Mouse (Mus musculus) T-helper 1 cell (primary cell): ENCODE data around the gene Trim72.

Source experiments
- in situ Hi-C: fragments of 300-600 bp; cut with MboI, MseI; formaldehyde crosslinking; loops from one replicate; pipeline ENCODE4 v1.15.1; 2025; ENCODE audit warnings: high pct_unique_total_duplicates

Trim72 gene

DNA sequence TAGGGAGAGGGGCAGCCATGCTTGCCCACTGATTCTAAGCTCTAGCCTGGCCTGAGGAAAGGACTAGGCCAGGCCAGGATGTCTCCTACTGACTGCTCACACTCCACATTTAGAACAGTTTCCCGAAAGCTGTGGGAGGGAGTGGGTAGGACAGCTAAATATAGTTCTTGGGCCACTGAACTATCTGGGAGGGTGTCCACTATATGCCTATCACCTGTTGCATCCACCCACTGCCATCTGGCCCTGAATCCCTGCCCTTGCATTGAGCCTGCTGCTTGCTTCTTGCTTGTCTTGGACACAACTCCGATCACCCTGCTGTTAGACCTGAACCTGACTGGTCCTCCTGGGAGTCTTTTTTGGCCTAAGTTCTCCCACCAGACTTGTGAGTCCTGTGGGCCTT lies at the start of gene Trim72:
Gene Trim72 (plus strand): TSS at position 262 of the 400 bp plus-strand sequence.
- in situ Hi-C loops: loop anchor here (10.0 kb wide), 1 partner anchor 201 kb away; the partner anchor contains the start of gene Cox6a2

DNA sequence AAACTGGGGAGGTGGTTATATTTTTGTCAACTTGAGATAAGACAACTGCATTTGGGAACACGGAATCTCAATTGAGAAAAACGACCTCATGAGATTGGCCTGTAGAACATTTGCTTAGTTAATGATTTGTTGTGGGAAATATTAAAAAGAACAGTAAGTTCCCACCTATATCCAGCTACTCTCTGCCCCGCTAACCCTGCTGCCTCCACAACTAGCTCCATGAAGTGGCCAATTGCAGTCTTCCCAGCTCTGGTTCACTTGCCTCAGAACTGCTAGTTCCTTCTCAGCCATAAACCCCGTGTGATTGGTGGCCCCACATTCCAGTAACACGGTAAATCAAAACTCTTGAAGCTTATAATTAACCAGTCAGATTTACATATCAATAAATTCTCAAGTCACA lies 44.4 kb upstream of the Trim72 start:
- in situ Hi-C loops: no loop called here

DNA sequence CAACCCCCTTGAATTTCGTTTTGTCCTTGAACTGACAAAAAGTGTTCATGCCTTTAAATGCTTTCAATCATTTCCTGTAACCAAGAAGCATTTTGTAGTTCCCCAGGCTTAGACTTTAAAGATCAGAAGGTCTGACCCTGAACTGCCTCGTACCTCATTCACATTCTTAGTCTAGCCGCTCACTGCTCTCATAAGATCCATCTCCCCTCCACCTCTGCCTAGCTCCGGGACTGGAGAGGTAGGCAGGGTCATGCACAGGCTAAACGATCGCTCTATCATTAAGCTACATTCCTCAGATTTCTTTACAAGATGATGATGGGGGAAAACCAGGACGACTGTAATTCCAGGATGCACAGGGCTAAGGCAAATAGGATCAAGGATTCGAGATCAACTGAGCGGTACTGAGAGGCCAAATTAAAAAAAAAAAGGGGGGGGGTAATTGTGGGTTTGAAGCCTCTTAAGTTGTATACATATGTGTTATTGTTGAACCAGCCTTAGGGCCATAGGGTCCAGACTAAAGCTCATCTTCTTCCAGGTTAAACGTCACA lies 37.3 kb upstream of the Trim72 start:
- in situ Hi-C loops: no loop called here

DNA sequence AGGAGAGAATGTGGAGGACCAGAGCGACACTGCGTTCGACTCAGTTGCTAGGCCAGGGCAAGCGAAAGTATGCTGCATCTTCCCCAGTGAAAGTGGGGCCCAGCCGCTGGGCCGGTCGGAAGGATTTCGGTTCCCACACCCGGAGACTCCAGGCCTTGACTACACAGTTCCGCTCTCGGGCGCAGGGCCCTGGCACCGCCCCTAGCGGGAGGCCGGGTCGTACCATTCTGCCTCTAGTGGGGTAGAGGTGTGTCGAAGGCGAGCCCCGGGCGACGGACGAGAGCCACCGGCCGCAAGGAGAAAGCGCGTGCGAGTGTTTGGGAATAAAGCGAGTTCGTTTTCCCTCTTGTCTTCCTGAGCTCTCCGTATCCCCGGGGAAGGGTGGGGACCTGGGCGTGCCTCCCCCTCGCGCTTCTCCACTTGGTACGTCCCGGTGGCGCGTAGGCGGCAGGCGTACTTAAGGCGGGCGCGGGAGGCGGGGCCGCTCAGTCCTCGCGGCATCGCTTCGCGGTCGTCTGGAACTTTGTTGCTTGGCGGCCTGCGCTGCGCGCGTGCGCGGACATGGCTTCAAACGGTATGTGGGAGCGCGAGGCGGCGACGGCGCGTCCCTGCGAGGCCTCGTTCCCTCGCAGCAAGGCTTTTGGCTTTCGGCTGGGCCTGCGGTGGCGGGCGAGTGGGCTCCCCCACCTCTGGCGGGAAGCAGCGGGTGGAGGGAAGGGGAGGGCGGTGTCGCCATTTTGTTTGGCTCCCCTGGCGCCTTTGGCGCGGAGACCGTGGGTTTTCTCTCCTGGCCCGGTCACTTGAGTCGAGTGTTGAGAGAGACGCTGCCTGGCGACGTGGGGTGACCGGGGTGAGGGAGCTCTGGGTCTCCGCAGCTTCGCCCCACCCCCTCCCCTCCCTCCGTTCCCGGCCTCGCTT lies 36.5 kb upstream of the Trim72 start, which contains the start of gene Fus:
Gene Fus (plus strand): TSS at position 454 of the 918 bp plus-strand sequence.
- in situ Hi-C loops: no loop called here

DNA sequence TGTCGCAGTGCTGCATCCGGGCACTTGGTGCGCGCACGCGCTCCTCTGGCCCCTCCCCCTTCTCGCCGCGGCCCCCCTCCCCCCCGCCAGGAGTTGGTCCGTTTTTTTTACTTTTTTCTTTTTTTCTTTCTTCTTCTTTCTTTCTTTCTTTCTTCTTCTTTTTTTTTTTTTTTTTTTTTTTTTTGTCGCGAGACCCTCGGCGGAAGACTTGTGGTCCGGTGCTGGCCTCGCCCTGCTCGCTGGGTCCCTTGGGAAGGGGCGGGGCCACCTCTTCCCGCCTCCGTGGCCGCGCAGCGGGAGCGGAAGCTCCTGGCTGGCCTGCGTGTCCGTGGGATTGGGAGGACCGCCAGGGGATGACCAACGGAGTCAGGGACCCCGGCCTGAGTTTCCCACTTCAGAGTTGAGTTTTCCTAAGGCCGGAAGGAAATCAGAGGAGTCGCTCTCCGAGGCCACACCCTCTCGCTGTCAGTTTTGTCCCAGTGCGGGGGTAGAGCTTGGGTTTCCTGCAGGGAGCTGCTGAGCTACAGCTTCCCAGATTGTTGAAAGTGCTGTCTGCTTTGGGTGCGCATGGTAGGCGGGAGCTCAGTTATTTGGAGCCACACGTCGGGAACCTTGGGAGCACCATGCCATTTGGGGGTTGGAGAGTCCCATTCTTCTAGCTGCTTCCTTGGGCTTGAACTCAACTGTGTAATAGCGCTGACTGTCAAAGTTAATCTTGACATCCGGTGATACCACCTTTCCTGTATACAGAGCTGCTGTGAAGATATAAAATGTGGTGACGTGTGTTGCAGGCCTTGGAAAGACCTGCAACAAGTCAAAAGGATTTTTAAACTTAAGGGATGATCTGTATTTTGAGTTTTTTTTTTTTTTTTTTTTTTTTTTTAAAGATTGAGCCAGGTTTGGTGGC lies 35.6 kb upstream of the Trim72 start:
- in situ Hi-C loops: no loop called here

DNA sequence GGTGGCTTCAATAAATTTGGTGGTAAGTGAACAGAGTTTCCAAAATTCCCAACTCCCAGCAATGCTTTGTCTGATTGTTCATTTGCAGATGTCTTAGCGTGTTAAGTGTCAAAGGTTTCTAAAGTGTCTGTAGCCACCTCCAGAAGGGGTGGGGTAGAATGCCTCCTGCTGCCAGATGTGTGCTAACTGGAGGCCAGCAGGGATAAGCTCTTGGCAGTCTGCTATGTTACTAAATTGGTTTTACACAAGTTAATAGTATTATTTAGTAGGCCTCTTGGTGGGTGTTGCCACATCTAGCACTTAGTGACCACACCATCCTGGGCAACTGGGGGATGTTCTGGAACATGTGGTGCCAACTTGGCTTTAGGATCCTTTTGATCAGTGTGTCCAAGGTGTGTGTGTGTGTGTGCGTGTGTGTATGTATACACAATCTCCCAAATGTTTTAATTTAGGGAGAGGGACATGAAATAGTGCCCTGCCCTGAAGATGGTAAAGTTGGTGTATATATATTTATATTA lies 29.3 kb upstream of the Trim72 start:
- in situ Hi-C loops: no loop called here

DNA sequence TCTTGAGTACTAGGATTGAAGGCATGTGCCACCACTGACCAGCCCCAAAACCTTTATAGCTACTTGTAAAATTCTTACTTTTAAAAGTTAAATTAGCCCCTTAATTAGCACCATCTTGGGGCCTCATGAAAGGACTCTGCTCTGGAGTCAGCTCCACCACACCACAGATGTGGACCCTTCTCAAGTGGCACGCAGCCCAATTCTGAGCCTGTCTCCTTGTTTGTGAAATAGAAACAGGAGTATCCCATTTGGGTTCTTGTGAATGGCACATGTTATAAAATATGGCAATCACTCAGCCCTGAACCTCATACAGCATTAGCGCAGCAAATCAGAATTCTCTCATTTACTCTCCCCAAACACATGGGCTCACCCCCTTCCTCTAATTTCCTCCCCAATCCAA lies 24.9 kb upstream of the Trim72 start:
- in situ Hi-C loops: no loop called here

DNA sequence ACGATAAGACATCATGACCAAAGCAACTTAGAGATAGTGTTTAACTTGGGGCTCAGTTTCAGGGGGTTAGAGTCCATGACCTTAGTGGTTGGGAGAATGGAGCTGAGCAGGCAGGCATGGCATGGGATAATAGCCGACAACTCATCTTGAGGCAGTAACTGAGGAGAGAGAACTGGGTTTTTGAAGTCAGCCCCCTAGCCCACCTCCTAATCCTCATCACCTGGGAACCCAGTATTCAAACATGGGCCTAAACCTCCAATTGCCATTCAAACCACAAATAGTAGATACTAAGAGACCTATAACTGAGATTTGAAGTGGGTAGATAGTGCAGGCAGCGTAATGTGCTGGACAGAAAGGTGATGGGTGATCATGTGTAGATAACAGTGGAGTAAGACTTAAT lies 23.1 kb upstream of the Trim72 start:
- in situ Hi-C loops: loop anchor here (5.0 kb wide), 1 partner anchor 453 kb away; no protein-coding TSS in a partner anchor

DNA sequence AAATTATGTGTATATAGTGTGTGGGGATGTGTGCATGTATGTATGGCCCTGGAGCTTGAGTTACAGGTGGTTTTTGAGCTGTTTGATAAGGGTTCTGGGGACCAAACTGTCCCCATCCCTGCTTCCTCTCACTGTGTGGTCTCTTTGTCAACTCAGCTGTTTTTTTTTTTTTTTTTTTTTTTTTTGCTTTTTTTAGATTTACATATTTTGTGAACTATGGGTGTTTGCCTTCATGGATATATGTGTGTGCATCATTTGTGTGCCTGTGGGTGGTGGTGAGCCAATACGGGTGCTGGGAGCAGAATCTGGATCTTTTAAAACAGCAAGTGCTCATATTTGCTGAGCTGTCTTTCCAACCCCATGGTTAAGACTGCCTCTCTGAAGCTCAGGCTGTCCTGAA lies 14.8 kb upstream of the Trim72 start:
- in situ Hi-C loops: no loop called here

DNA sequence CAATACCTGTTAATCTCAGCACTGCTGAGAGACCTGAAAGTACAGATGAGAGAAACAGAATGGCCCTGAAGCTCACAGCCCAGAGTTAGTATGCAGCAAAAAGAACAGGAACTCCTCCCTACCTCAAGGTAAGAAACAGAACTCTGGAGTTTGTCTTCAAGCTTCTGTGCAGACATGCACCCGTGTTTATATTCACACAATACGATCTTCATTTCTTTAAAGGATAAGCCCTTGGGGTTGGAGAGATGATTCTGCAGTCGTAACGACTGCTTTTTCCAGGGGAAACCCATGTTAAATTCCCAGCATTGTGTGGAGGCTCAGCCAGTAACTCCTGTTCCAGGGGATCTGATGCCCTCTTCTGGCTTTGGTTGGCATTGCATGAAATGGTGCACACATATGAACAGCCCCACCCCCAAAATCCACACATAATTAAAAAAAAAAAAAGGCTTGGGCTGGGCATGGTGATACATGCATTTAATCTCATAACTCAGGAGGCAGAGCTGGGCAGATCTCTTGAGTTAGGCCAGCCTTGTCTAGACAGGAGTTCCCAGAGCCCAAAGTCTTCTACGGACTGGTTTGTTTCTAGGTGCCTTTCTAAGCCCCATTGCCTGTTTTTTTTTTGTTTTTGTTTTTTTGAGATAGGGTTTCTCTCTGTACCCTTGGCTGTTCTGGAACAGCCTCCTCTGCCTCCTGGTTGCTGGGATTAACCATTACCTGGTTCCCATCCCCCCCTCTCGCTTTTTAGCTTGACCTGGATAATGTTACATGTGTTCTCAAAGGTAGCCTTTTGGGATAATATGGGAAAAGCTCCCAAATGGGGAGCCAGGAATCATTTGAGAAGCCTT lies 11.9 kb upstream of the Trim72 start:
- in situ Hi-C loops: no loop called here

DNA sequence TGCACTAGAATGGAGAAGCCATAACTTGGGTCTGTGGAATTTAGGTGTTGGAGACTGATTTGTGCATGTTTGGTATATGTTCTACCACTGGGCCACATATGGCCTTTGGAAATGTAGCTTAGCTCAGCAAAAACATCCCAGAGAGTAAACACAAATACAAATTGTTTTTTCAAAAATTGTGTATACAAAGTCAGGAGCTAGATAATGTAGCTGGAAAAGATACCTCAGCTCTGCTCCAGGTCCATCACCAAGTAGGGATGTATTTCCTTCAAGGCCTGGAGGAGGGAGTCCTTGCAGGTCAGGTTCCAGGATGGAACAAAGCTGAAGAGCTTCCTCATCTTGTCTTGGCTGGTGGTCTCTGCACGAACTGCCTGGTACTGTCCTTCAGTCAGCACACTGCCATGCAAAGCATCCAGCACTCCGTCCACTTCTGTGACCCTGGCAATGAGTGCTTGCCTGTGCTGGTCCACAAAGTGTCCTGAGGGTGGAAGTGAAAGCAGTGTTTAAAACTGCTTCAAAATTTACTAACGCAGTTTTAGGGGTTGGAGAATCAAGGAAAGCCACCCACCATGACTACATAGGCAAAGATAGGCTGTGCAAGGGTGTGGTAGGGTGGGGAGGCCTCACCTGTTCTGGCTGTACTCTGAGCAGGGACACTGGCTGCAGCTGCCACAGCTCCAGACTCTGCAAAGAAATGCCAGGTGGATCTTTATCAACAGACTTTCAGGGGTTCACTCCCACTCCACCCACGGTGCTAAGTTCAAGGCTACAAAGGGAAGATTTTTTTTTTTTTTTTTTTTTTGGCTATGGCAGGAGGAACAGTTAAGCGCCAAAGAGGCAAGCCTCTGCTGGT lies 11.0 kb upstream of the Trim72 start:
- in situ Hi-C loops: no loop called here

DNA sequence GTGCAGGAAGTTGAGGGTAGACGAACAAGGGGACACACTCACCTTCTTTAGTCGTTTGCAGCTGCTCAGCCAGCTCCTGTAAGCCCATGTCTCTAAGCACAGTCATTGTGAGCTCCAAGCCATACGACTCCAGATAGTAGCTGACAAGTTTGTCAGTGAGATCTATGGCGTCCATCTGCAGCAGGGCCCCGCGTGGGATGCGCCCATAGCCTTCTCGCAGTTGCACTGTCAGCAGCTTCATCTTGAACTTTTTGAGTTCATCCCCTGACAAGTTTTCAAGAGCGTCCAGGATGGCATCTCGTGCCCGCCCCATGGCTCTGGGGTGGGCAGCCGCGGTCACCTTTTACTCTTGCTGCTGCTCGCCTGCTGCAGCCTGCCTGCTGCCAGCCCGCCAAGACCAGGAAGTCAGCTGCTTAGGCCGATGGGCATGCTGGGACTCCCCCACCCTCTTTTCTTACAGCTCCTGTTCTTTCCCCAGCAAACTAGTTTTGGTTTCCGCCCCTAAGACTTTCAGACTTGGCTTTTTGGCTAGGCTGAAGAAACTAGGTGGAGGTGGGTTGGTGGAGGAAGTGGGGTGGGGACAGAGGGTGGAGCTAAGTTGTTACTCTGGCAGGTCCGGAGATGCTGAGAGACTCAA lies 10.3 kb upstream of the Trim72 start, which contains the start of gene Pycard:
Gene Pycard (minus strand): TSS at position 527 of the 637 bp plus-strand sequence.
- in situ Hi-C loops: no loop called here

DNA sequence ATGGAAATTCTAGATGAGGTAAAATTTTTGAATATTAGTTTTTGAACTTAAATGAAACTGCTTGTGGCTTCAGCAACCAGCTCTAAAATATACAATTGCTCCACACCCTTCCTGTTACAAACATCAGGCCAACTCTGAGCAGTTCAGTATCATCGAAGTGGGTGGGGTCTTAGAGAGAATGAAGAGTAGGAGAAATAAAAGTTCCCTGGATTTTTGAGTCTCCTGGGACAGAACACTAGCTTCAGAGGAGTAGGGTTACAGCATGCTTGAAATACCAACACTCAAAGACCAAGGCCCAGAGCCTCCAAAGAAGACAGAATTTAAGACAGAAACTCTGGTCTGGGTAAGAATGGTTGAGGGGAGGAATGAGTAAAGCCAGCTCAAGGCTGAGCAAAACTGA lies 4.3 kb upstream of the Trim72 start:
- in situ Hi-C loops: no loop called here

DNA sequence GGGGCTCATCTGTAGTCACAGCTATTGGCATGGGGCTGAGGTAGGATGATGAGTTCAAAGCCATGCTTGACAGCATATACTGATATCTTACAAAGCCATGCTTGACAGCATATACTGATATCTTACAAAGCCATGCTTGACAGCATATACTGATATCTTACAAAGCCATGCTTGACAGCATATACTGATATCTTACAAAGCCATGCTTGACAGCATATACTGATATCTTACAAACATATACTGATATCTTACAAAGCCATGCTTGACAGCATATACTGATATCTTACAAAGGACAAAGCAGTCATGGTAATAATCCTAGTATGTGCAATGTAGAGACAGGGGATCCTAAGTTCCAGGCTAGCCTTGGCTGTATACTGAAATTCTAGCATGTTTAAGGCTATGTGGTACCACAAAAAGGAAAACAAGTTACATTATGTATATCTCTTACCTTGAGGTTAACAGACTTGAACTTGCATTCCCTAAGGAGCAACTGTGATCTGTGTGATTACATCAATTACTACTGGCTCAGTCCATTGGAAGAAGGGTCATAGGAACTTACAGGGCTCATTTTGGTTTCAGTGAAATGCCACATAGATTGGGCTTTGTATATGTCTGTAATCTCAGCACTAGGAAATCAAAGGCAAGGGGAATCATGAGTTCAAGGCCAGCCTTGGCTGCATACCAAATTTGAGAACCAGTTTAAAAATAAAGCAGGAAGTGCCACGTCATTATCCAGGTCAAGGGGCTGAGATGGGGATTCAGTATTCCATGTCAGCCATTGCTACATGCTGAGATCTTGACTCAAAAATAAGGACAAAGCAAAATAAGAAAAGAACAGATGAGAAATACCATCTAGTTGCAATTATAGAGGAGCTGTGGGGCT lies 3.4 kb upstream of the Trim72 start:
- in situ Hi-C loops: loop anchor here (10.0 kb wide), 1 partner anchor 204 kb away; the partner anchor contains the start of gene Cox6a2

DNA sequence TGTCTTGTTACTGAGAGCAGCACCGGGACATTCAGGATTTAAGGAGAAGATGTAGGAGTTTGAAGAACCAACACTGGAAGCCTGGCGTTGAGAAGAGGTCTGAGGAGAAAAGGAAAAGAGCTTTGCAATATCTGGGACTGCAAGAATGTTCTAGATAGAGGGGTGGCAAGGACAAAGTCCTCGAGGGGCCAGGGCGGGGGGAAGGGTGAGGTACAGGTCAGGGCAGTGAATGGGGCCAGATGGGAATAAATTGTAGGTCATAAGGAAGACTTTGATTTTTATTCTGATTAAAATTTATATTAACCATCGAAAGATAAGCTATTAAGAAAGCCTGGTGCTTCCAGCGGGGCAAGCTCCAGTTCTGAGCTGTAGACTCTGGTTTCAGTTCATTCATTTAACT lies 651 bp upstream of the Trim72 start:
- in situ Hi-C loops: loop anchor here (10.0 kb wide), 1 partner anchor 202 kb away; the partner anchor contains the start of gene Cox6a2

DNA sequence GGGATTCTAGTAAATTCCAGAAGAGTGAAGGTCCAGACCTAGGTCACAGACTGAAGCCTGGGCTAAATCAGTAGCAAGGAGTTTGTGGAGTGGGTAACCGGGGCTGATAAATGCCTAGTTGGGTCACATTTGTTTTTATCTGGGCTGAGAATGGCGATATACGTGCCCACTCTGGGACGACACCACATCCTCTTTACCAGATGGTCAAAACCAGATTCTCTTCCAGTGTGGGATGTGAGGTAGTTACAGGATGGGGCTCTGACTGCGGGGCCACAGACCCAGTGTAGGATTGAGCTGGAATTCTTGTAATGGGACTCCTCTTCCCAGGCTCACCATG lies 369 bp downstream of the Trim72 start:
- in situ Hi-C loops: loop anchor here (10.0 kb wide), 1 partner anchor 201 kb away; the partner anchor contains the start of gene Cox6a2

DNA sequence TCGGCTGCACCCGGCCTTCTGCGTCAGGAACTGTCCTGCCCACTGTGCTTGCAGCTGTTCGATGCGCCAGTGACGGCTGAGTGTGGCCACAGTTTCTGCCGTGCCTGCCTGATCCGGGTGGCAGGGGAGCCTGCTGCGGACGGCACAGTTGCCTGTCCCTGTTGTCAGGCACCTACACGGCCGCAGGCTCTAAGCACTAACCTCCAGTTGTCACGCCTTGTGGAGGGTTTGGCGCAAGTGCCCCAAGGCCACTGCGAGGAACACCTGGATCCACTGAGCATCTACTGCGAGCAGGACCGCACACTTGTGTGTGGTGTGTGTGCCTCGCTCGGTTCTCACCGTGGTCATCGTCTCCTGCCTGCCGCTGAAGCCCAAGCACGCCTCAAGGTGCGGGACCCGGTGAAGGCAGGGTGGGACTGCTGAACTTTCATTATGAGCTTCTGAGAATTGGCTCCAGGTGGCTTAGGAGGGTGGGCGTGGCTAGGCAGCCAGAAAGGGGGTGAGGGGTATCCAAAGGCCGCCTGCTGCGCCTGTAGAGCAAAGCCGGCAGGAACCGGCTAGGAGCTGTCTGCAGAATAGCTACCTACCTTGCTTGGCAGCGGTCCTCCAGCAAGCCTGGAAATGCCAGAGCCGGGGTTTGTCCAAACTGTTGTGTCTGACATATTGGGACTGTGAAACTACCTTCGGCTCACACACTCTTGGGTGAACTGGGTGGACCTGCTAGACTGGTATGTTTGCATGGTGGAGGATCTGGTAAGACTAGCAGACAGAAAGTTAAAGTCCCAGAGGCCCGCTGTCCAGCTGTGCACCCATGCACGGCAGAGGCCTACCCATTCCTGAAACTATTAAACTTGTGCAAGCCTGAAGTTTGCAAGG lies 976 bp downstream of the Trim72 start:
- in situ Hi-C loops: loop anchor here (10.0 kb wide), 1 partner anchor 200 kb away; the partner anchor contains the start of gene Cox6a2
